Mouse (Mus musculus) embryonic facial prominence, embryonic 10.5 days (tissue): ENCODE measurements around the gene Sart1. TPM values are rescaled to one million over a fixed set of nuclear protein-coding genes. Genes with fewer than 3 reads are reported as not detected.
"Not testable (repeated sequence)": the region's sequence is repeated elsewhere in the genome, so short reads cannot be mapped to it uniquely, and the experiment has no call there.

Experiments used
- DNase-seq: peaks from one replicate; pipeline ENCODE4 v3.0.0-alpha.2; 2017; ENCODE audit warnings: low spot score
- H3K27ac ChIP-seq: fragments of 300-500 bp; sonication (generic); replicated peaks from 2 replicates; pipeline ENCODE4 v1.5.1; 2016; ENCODE audit warnings: mild to moderate bottlenecking
- H3K27me3 ChIP-seq: fragments of 300-500 bp; sonication (generic); replicated peaks from 2 replicates; pipeline ENCODE4 v1.6.1; 2016; ENCODE audit warnings: low read depth, mild to moderate bottlenecking; ENCODE audit not compliant: poor library complexity, severe bottlenecking
- H3K36me3 ChIP-seq: fragments of 300-500 bp; sonication (generic); replicated peaks from 2 replicates; pipeline ENCODE4 v1.6.1; 2016; ENCODE audit warnings: mild to moderate bottlenecking, moderate library complexity
- H3K4me1 ChIP-seq: fragments of 300-500 bp; sonication (generic); 2 replicates; pipeline ENCODE4 v1.6.1; 2016
- H3K4me3 ChIP-seq: fragments of 300-500 bp; sonication (generic); 2 replicates; pipeline ENCODE4 v1.5.1; 2016; ENCODE audit warnings: mild to moderate bottlenecking, moderate library complexity
- H3K9me3 ChIP-seq: fragments of 300-500 bp; sonication (generic); 2 replicates; pipeline ENCODE4 v1.6.1; 2016; ENCODE audit warnings: mild to moderate bottlenecking
- WGBS: fragments of 180-500 bp; shearing (Covaris S2); methylation state at CpG from one replicate; pipeline ENCODE4 v1.1.7; 2016; 5-methylcytosine and 5-hydroxymethylcytosine counted together
- polyA plus RNA-seq: library from polyadenylated mRNA; unstranded; fragments of >200 nt; fragmentation: Nextera tagmentation; extraction: Ambion mirVana; gene quantifications from 2 replicates; pipeline ENCODE4 v1.2.1, GENCODE M21; 2016

Gene Sart1
- polyA plus RNA-seq, 1 experiment from 2014 or later, result 89.4 TPM

DNA sequence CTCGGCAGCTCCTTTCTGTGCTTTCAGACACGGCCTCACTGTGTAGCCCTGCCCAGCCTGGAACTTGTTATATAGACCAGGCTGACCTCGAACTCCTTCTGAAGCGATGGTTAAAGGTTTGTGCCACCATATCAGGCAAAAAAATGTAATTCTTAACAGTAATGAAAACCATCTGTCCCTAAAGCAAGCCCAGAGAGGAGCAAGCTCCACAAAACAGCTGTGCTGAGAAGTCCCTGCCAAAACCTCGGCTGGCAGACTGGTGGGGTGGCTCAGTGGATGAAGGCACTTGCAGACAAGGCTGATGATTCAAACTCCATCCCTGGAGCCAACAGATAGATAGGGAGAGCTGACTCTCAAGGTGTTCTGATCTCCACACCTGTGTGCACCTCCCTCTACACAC is 20.6 kb upstream of the Sart1 start:
- H3K36me3 ChIP-seq, result peaks cover 5% of the 10 kb centered on the region
- no peak for DNase-seq
- no peak overlapping the region for H3K27ac ChIP-seq
- H3K4me1 ChIP-seq, result peaks cover 27% of the 10 kb centered on the region
- H3K27me3 ChIP-seq, result no peaks in the 10 kb centered on the region
- WGBS, result 70% methylated on average over 5 of the region's 5 CpGs
- no peak overlapping the region for H3K4me3 ChIP-seq
- H3K9me3 ChIP-seq, result no peaks in the 10 kb centered on the region

DNA sequence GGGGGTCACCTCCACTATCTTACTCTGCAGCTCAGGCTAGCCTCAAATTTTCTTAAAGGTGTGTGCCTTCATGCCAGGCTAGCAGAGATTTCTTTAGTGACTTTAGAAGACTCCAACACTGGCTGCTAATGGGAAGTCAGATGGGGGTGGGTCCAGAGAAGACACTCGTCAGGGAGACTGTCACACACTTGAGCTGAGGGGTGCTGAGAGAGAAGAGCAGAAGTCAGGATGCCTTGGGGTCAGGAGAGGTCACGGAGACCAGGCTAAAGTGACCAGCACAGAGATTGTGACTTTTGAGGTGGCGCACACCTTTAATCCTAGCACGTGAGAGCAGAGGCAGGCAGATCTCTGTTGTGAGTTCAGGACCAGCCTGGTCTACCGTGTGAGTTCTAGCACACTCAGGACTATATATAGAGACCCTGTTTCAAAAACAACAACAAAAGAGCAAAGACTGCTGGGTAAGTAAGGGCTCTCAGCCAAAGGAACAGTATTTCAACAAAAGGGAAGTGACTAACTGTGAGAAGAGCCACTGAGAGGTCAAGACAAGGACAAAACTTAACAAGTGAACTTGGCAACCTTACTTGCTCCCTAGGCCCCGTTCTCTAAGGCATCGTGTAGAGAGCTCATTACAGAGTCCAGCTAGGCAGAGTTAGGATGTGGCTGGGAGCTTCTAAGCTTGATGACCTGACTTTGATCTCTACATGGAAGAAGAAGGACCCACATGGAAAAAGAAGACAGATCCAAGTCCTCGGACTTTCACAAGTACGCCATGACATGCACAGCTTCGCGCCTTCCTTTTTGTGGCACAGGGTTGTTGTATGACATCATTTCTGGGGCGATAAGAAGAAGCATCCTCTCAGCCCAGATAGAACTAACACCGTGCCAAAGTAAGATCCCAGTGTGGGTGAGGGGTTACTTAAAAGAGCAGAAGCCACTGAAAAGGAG is 19.8 kb upstream of the Sart1 start:
- Histone ChIP-seq H3K9me3 (no peaks in the 10 kb centered on the region), H3K4me3 (peak overlapping the region; percentile 70), H3K27me3 (no peaks in the 10 kb centered on the region), H3K36me3 (peaks cover 5% of the 10 kb centered on the region), H3K27ac (0 out of 2 replicates have a peak overlapping the region, but pooled peaks have one; percentile 91), H3K4me1 (peaks cover 27% of the 10 kb centered on the region)
- no peak for DNase-seq
- WGBS, result 89% methylated on average over 13 of the region's 13 CpGs

DNA sequence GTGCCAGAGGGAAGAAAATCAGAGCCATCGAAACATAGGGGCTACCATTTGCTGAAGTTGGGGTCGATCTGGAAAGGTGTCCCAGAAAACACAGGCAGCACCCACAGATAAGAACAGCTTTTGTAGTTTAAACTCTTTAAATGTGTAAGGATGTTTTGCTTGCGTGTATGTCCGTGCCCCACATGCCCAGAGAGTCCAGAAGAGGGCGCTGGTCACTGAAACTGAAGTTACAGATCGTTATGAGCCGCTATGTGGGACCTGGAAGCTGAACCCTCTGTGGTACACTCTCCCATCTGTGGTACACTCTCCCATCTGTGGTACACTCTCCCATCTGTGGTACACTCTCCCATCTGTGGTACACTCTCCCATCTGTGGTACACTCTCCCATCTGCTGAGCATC is 18.6 kb upstream of the Sart1 start:
- peak; percentile 66 for DNase-seq
- Histone ChIP-seq H3K4me3 (peak overlapping the region; percentile 70), H3K27me3 (no peaks in the 10 kb centered on the region), H3K4me1 (peaks cover 27% of the 10 kb centered on the region), H3K36me3 (peaks cover 5% of the 10 kb centered on the region), H3K27ac (peak overlapping the region; percentile 91), H3K9me3 (no peaks in the 10 kb centered on the region)
- WGBS, result 17% methylated on average over 7 of the region's 7 CpGs

DNA sequence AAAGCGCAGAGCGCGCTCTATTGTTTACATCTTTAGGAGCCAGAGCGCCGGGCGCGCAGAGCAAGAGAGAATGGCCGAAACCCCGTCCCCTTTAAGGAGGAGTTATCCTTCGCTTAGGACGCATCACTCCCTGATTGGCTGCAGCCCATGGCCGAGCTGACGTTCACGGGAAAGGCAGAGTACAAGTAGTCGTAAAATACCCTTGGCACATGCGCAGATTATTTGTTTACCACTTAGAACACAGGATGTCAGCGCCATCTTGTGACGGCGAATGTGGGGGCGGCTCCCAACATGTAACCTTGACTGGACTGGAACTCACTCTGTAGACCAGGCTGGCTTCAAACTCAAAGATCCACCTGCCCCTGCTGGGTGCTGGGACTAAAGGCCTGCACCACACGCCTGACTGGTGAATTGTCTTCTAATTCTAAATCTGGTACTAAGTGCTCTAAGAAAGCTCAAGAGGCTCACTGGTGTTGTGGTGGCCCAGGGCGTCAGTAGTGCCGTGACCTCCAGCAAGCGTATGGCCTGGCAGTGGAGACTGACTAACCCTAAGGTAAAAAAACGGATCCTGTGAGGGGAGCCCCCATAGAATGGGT is 18.1 kb upstream of the Sart1 start:
- peaks cover 23% of the 10 kb centered on the region for H3K4me1 ChIP-seq
- H3K36me3 ChIP-seq, H3K27me3 ChIP-seq, H3K9me3 ChIP-seq: not testable (repeated sequence)
- H3K27ac ChIP-seq, result peak overlapping the region; percentile 91
- peak; percentile 68 for DNase-seq
- peak overlapping the region; percentile 70 for H3K4me3 ChIP-seq
- WGBS, result 15% methylated on average over 25 of the region's 25 CpGs

DNA sequence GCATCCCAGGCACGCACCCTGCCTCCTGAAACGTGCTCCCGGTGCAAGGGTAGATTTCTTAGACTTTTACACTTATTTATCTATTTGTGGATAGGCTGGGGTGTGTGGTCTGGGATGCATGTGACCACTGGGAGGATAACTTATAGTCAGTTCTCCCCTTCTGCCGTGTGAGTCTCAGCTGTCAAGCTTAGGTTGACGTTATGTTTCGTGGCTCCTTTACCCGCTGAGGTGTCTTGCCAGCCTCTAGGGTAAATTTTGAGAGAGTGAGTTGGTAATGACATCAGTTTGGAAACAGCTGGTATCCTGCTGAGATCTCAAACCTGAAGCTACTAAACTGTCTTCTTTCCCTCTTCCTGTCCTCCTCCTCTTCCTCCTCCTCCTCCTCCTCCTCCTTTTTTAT is 17.4 kb upstream of the Sart1 start:
- Histone ChIP-seq H3K4me1 (peaks cover 21% of the 10 kb centered on the region), H3K4me3 (peak overlapping the region; percentile 54), H3K9me3 (no peaks in the 10 kb centered on the region), H3K27me3 (no peaks in the 10 kb centered on the region), H3K27ac (peak overlapping the region; percentile 82), H3K36me3 (peaks cover 5% of the 10 kb centered on the region)
- WGBS, result 31% methylated on average over 7 of the region's 7 CpGs
- DNase-seq, result no peak

DNA sequence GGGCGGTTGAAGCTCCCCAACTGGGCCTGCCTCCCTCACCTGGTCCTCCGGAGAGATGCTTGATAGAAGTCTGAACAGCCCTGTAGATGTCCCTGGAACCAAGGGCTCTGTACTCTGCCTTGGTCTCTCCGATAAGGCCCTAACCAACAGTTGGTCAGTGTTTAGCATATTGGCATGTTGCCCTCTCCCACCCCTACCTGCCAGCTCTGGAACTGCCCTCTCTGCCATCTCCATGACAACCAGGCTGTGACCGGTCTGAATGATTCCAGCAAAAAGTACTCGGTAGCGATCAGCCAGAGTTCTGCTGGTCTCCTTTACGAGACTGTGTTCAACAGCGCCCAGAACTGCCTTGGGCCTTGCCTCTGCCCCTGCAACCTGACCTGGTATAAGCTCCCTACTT is 13.8 kb upstream of the Sart1 start, which contains the start of gene Tsga10ip:
Tsga10ip (minus strand) TSS at position 234 of the 400 bp plus-strand sequence.
- Histone ChIP-seq H3K36me3 (no peaks in the 10 kb centered on the region), H3K27me3 (no peaks in the 10 kb centered on the region), H3K27ac (no peak within 1 kb of the TSS), H3K9me3 (no peaks in the 10 kb centered on the region), H3K4me3 (no peak within 1 kb of the TSS), H3K4me1 (peaks cover 8% of the 10 kb centered on the region)
- 84% methylated on average over 8 of the region's 8 CpGs for WGBS
- no peak for DNase-seq

DNA sequence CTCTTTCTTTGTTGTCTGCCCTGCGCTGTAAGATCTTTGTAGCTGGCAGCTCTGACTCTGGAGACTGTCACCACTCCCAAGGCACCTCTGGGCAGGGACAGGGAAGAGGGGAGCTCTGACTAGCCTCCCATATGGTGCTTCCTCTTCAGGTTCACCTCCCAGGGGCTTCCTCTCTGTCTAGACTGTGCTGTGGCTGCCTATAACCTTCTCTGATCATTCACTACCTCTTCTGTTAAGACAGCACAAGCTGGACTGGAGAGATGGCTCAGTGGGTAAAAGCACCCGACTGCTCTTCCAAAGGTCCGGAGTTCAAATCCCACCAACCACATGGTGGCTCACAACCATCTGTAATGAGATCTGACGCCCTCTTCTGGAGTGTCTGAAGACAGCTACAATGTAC is 12.6 kb upstream of the Sart1 start:
- H3K27me3 ChIP-seq, H3K9me3 ChIP-seq, H3K27ac ChIP-seq, H3K4me1 ChIP-seq, H3K36me3 ChIP-seq, DNase-seq, H3K4me3 ChIP-seq: not testable (repeated sequence)
- 77% methylated on average over 4 of the region's 4 CpGs for WGBS

DNA sequence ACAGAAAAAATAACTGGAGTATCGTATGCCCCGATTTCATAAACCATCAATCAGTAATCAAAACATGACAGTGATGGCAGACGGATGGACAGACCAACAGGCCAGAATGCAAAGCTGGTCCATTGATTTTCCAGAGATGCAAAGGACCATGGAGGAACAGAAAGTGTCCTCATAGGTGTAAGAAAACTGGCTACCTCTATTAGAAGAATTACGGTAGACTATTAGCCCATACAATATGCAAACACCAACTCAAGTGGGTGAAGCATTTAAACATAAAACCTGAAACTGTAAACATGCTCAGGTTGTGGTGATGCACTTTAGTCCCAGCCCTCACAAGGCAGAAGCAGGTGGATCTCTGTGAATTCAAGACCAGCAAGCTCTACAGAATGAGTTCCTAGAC is 6.9 kb upstream of the Sart1 start:
- Histone ChIP-seq H3K4me1 (peaks cover 6% of the 10 kb centered on the region), H3K27me3 (no peaks in the 10 kb centered on the region), H3K36me3 (no peaks in the 10 kb centered on the region), H3K27ac (no peak overlapping the region), H3K4me3 (no peak overlapping the region), H3K9me3 (no peaks in the 10 kb centered on the region)
- no peak for DNase-seq
- 68% methylated on average over 4 of the region's 4 CpGs for WGBS

DNA sequence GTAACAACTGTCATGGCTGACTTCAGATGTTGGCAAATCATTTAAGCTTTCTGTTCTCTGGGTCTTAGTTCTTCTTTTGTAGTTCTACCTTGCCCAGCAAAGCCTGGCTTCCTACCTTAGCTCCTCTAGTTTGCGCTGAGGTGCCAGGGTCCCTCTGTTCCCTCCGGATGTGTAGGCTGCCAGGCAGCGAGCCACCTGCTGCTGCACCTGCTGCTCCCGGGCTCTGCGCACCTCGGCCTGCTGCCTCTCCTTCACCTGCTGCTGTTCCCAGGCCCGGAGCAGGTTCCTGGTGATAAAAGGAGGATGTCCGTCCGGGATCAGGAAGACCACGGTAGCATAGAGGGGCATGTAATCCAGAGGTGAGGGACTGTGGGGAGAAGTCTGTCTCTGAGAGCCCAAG is 5.7 kb upstream of the Sart1 start:
- Histone ChIP-seq H3K4me1 (peaks cover 18% of the 10 kb centered on the region), H3K27me3 (no peaks in the 10 kb centered on the region), H3K36me3 (no peaks in the 10 kb centered on the region), H3K4me3 (no peak overlapping the region), H3K27ac (no peak overlapping the region), H3K9me3 (no peaks in the 10 kb centered on the region)
- DNase-seq, result no peak
- 57% methylated on average over 10 of the region's 10 CpGs for WGBS

DNA sequence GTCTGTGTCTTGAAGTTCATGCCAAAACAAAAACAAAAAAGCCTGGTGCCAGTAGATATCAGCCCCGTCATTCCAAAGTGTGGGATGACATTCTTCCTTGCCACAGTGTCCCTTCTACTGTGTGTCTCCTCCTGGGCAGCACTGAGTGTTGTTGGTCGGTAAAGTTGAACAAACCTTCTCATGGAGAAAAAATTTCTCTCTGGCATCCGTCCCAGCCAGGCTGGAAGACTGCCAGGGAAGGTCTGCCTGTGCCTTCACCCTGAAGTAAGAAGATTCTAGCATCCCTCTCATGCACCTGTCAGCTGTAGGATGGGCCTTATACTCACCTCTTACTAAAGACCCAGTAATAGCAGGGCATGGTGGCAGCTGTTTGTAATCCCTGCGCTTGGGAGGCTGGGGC is 4.4 kb upstream of the Sart1 start:
- no peaks in the 10 kb centered on the region for H3K9me3 ChIP-seq
- H3K27me3 ChIP-seq, result no peaks in the 10 kb centered on the region
- no peaks in the 10 kb centered on the region for H3K36me3 ChIP-seq
- no peak overlapping the region for H3K27ac ChIP-seq
- no peak overlapping the region for H3K4me3 ChIP-seq
- peaks cover 19% of the 10 kb centered on the region for H3K4me1 ChIP-seq
- no peak for DNase-seq
- 77% methylated on average over 4 of the region's 4 CpGs for WGBS

DNA sequence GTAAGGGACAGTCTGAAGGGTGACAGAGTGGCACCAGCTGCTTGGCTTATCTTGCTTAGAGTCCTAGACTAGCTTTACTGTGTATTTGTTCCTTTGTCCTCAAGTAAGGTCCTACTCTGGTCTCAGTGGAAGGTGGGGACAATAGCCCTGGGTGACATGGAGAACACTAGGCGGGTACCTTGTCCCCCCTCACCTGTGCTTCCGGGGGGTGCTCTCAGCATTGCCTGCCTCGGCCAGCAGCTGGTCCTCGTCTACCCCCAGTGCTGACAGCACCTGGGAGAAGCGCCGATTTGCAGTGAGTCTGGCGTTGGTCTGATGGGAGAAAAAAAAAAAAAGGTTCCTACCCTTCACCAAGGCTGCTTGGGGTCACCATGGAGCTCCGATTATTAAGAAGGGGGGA is 1.9 kb upstream of the Sart1 start:
- WGBS, result 88% methylated on average over 8 of the region's 8 CpGs
- peaks cover 35% of the 10 kb centered on the region for H3K4me1 ChIP-seq
- no peaks in the 10 kb centered on the region for H3K9me3 ChIP-seq
- no peak for DNase-seq
- H3K27me3 ChIP-seq, result no peaks in the 10 kb centered on the region
- H3K36me3 ChIP-seq, result peaks cover 14% of the 10 kb centered on the region
- H3K27ac ChIP-seq, result no peak overlapping the region; the same call in 1 of the 2 replicates
- H3K4me3 ChIP-seq, result peak overlapping the region; percentile 100

DNA sequence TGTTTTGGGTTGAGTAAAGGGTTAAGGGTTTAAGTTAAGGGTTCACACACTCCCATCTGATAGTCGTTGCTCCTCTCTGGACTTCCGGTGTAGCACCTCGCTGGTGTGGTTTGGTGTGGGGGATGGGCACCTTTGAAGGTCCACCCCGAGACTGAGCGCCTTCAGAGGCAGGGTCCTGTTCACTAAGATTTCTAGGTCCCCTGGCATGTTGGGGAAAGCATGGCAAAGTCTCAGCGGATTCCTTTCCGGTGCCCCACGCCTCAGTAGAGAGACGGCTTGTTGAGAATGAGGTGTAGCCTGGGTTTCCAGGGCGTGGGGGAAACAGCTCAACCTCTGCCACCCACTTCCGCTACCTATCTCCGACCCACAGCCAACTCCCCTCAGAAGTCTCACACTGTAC is 1.1 kb upstream of the Sart1 start:
- Histone ChIP-seq H3K27ac (peak overlapping the region; percentile 93), H3K9me3 (no peaks in the 10 kb centered on the region), H3K4me1 (peaks cover 35% of the 10 kb centered on the region), H3K27me3 (no peaks in the 10 kb centered on the region), H3K4me3 (peak overlapping the region; percentile 100), H3K36me3 (peaks cover 22% of the 10 kb centered on the region)
- 46% methylated on average over 12 of the region's 12 CpGs for WGBS
- peak; percentile 40 for DNase-seq

DNA sequence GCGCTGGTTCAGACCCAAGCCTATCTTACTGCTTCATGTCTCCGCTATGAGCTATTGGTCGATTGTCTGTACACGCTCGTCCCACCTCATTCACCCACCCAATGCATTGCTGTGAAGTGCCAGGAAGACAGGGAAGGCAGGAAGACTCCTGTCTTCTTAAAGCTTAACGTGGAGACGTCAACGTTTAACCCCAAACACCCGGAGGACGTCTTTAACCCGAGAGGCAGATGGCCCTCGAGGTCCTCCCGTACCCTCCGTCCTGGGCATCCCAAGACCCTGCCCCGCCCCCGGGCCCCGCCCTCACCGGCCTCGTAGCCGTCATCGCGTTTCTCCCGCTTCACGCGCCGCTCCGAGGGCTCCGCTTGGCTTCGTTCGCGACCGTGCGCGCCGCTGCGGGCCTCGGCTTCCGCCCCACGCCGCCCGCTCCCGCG is 477 bp downstream of the Sart1 start:
- peak; percentile 66 for DNase-seq
- H3K27ac ChIP-seq, result peak overlapping the region; percentile 93
- H3K4me1 ChIP-seq, result peaks cover 35% of the 10 kb centered on the region
- H3K9me3 ChIP-seq, result no peaks in the 10 kb centered on the region
- H3K36me3 ChIP-seq, result peaks cover 38% of the 10 kb centered on the region
- WGBS, result under 1% methylated on average over 43 of the region's 43 CpGs
- no peaks in the 10 kb centered on the region for H3K27me3 ChIP-seq
- peak overlapping the region; percentile 100 for H3K4me3 ChIP-seq
